Mouse (Mus musculus) midbrain, embryonic 14.5 days (tissue): ENCODE data around the gene Prrg1. TPM values are rescaled to one million over a fixed set of nuclear protein-coding genes. Genes with fewer than 3 reads are reported as not detected.
"Not testable (repeated sequence)": the region's sequence is repeated elsewhere in the genome, so short reads cannot be mapped to it uniquely, and the experiment has no call there.

ENCODE experiments used
- ATAC-seq: fragments of 200-750 bp; cut with Nextera tagmentation; 2 replicates; pipeline ENCODE4 v1.8.0; 2017; ENCODE audit warnings: moderate number of reproducible peaks, moderate library complexity; ENCODE audit not compliant: low FRiP score, low TSS enrichment
- DNase-seq: peaks from one replicate; pipeline ENCODE4 v3.0.0-alpha.2; 2015
- H3K27ac ChIP-seq: fragments of 300-500 bp; sonication (generic); replicated peaks from 2 replicates; pipeline ENCODE4 v1.5.1; 2014; ENCODE audit warnings: mild to moderate bottlenecking, low read depth, low read length, moderate library complexity
- H3K27me3 ChIP-seq: fragments of 300-500 bp; sonication (generic); 2 replicates; pipeline ENCODE4 v1.6.1; 2014; ENCODE audit warnings: low read length, control low read depth, mixed read lengths; ENCODE audit not compliant: control insufficient read depth, insufficient read depth
- H3K36me3 ChIP-seq: fragments of 300-500 bp; sonication (generic); 2 replicates; pipeline ENCODE4 v1.6.1; 2014; ENCODE audit warnings: low read length, control low read depth; ENCODE audit not compliant: control insufficient read depth, insufficient read depth
- H3K4me1 ChIP-seq: fragments of 300-500 bp; sonication (generic); 2 replicates; pipeline ENCODE4 v1.6.1; 2014; ENCODE audit warnings: mild to moderate bottlenecking, antibody characterized with exemption, low read length, control low read depth; ENCODE audit not compliant: control insufficient read depth, insufficient read depth
- H3K4me2 ChIP-seq: fragments of 300-500 bp; sonication (generic); 2 replicates; pipeline ENCODE4 v1.6.1; 2014; ENCODE audit warnings: mild to moderate bottlenecking, low read length, moderate library complexity
- H3K4me3 ChIP-seq: fragments of 300-500 bp; sonication (generic); replicated peaks from 2 replicates; pipeline ENCODE4 v1.5.1; 2014; ENCODE audit warnings: low read depth, low read length
- H3K9ac ChIP-seq: fragments of 300-500 bp; sonication (generic); replicated peaks from 2 replicates; pipeline ENCODE4 v1.6.1; 2014; ENCODE audit warnings: mild to moderate bottlenecking, low read length, moderate library complexity
- H3K9me3 ChIP-seq: fragments of 300-500 bp; sonication (generic); 2 replicates; pipeline ENCODE4 v1.6.1; 2016; ENCODE audit warnings: low read length, control low read depth, mixed read lengths; ENCODE audit not compliant: control insufficient read depth
- WGBS: fragments of 180-500 bp; shearing (Covaris S2); extraction: QIAGEN DNeasy Blood & Tissue Kit; methylation state at CpG from one replicate; pipeline ENCODE4 v1.1.7; 2014; 5-methylcytosine and 5-hydroxymethylcytosine counted together
- polyA plus RNA-seq: library from polyadenylated mRNA; unstranded; fragments of >200 nt; fragmentation: Nextera tagmentation; extraction: Ambion mirVana; gene quantifications from 2 replicates; pipeline ENCODE4 v1.2.1, GENCODE M21; 2014

The Prrg1 gene
- polyA plus RNA-seq, 1 experiment from 2014 or later: 6.9 TPM

- Histone ChIP-seq H3K9me3 (no peaks in the 10 kb centered on the region), H3K4me3 (no peak overlapping the region), H3K4me2 (no peak overlapping the region), H3K36me3 (no peaks in the 10 kb centered on the region), H3K27me3 (no peaks in the 10 kb centered on the region), H3K4me1 (no peaks in the 10 kb centered on the region), H3K9ac (no peak overlapping the region), H3K27ac (no peak overlapping the region)
- ATAC-seq: no peak
- WGBS: 75% methylated on average over 2 of the region's 2 CpGs
- DNase-seq: no peak
These were observed 44.9 kb downstream of the Prrg1 start for GRCm38 (mm10) chrX:78538632-78539316.

GRCm38 (mm10) chrX:78518301-78518700 lies 65.4 kb downstream of the Prrg1 start:
- no peak for ATAC-seq

GRCm38 (mm10) chrX:78482987-78483386 lies 100.7 kb downstream of the Prrg1 start:
- no peak overlapping the region for H3K27ac ChIP-seq
- WGBS: 82% methylated on average over 2 of the region's 2 CpGs

More at GRCm38 (mm10) chrX:78518301-78518700, 65.4 kb downstream of the Prrg1 start:
- WGBS: 92% methylated on average over 2 of the region's 2 CpGs
- DNase-seq: no peak
- Histone ChIP-seq H3K27ac (no peak overlapping the region), H3K4me3 (no peak overlapping the region), H3K27me3 (no peaks in the 10 kb centered on the region), H3K4me1 (no peaks in the 10 kb centered on the region), H3K9me3 (no peaks in the 10 kb centered on the region), H3K9ac (no peak overlapping the region), H3K4me2 (no peak overlapping the region), H3K36me3 (no peaks in the 10 kb centered on the region)

GRCm38 (mm10) chrX:78479710-78480109 lies 104.0 kb downstream of the Prrg1 start:
- DNase-seq (peak; percentile 8), ATAC-seq (no peak)
- Histone ChIP-seq H3K4me2 (no peak overlapping the region), H3K9ac (no peak overlapping the region), H3K9me3 (no peaks in the 10 kb centered on the region), H3K36me3 (no peaks in the 10 kb centered on the region), H3K4me1 (no peaks in the 10 kb centered on the region), H3K27me3 (no peaks in the 10 kb centered on the region), H3K27ac (no peak overlapping the region), H3K4me3 (no peak overlapping the region)
- WGBS: 76% methylated on average over 3 of the region's 3 CpGs

More at GRCm38 (mm10) chrX:78482987-78483386, 100.7 kb downstream of the Prrg1 start:
- Histone ChIP-seq H3K9ac (no peak overlapping the region), H3K36me3 (no peaks in the 10 kb centered on the region), H3K4me1 (no peaks in the 10 kb centered on the region), H3K9me3 (no peaks in the 10 kb centered on the region), H3K4me3 (no peak overlapping the region), H3K4me2 (no peak overlapping the region), H3K27me3 (no peaks in the 10 kb centered on the region)
- no peak for ATAC-seq
- DNase-seq: no peak

- Histone ChIP-seq H3K4me1 (no peaks in the 10 kb centered on the region), H3K9me3 (no peaks in the 10 kb centered on the region), H3K4me3 (no peak overlapping the region), H3K36me3 (no peaks in the 10 kb centered on the region), H3K27me3 (no peaks in the 10 kb centered on the region), H3K27ac (no peak overlapping the region), H3K9ac (no peak overlapping the region), H3K4me2 (no peak overlapping the region)
- 78% methylated on average over 6 of the region's 6 CpGs for whole genome bisulfite sequencing
- DNase-seq (no peak), ATAC-seq (no peak)
These were observed 149.3 kb downstream of the Prrg1 start for GRCm38 (mm10) chrX:78434357-78434756.

GRCm38 (mm10) chrX:78403346-78403745 lies 180.3 kb downstream of the Prrg1 start:
- ATAC-seq, H3K4me2 ChIP-seq, H3K9me3 ChIP-seq, H3K4me1 ChIP-seq, H3K27me3 ChIP-seq, DNase-seq, H3K9ac ChIP-seq, H3K4me3 ChIP-seq, H3K36me3 ChIP-seq, H3K27ac ChIP-seq: not testable (repeated sequence)
- 70% methylated on average over 2 of the region's 2 CpGs for WGBS

Other genes with a start within 250 kb of the Prrg1 start
- gene 4930480E11Rik, start 214.3 kb downstream of the Prrg1 start, polyA plus RNA-seq: not detected in 2 replicates
- not detected in 2 replicates for gene Fam47c, start 153.9 kb upstream of the Prrg1 start, polyA plus RNA-seq